Mouse (Mus musculus) thymus, postnatal 10 days (tissue): ENCODE measurements at regions not wholly inside any gene's neighbourhood (a gene's known extent, or its start where the extent isn't known, plus 50 kb on each side); places are given as distances from the start of the nearest gene placed in this dataset.

Experiments used
- DNase-seq, 2 experiments: peaks; one replicate each; pipeline ENCODE4 v3.0.0; 2021; ENCODE audit warnings: low spot score in 2 of 2

DNA sequence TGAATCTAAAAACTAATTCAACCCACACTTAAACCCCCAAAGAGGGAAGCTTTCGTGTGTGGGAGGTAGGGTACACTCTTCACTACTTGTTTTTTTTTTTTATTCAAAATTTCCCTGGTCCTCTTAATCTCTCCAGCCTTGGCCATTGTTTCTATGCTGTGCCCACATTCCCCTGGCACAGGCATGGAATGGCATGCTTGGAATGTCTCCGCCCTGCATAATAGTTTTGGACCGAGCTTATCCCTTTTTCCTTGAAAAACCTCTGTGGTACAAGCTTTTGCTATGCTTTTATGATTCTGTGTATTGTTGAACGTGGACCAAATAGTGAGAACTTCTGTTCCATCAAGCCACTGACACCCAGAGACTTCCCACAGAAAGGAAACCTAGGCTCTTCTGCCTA is 126.8 kb upstream of the Bmp4 start:
- no peak for DNase-seq

GRCm38 (mm10) chr14:46516285-46516684 is 125.8 kb upstream of the Bmp4 start:
- DNase-seq: no peak

GRCm38 (mm10) chr14:46514262-46514932 is 123.9 kb upstream of the Bmp4 start:
- DNase-seq: no peak

GRCm38 (mm10) chr14:46512118-46512517 is 121.6 kb upstream of the Bmp4 start:
- no peak for DNase-seq

DNA sequence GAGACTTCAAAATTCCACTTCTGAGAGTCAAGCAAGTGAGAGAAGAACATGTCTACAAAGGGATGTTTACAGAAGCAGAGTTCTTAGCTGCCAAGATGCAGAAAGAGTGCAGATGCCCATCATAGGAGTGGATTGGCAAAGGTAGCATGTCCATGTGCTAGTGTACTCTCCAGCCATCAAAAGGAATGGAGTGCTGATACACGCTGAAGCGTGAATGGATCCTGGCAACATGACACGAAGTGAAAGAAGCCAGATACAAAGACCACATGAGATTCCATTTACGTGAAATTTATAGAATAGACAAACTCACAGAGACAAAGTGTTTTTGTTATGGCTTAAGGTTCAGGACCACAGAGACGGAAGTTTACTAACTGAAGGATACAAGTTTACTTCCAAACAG is 118.4 kb upstream of the Bmp4 start:
- no peak for DNase-seq

DNA sequence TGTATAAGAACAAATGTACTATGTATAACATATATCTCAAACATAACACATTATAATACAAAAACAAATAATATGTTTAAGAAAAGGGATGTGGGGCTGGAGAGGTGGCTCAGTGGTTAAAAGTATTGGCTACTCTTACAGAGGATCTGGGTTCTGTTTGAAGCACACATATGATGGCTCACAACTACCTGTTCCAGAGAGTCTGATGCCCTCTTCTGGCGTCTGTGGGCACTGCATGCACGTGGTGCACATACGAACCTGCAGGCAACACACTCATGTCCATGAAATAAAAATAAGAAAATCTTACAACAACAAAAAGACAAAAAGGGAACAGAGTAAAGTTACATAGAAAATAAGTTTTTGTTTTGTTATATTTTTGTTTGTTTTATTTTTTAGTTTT is 114.8 kb upstream of the Bmp4 start:
- no peak for DNase-seq

DNA sequence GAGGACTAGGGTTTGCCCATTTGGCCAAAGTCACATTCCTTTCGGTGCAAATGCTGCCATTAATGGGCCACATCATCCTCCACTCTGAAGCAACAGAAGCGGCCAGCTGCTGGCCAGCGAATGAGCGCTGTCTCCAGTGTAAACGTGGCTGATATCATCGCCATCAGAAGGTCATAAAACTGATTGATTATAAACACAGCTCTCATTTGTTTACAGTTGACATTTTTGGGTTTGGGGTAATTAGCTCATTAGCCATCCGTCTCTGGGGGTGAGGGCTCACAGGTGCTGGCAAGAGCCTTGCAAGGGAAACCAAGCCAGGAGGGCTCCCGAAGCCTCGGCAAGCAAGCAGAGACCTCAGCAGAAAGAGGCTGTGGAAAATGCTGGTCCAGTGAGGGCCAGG is 101.1 kb upstream of the Bmp4 start:
- no peak for DNase-seq

GRCm38 (mm10) chr14:46491182-46491581 is 100.7 kb upstream of the Bmp4 start:
- no peak for DNase-seq

DNA sequence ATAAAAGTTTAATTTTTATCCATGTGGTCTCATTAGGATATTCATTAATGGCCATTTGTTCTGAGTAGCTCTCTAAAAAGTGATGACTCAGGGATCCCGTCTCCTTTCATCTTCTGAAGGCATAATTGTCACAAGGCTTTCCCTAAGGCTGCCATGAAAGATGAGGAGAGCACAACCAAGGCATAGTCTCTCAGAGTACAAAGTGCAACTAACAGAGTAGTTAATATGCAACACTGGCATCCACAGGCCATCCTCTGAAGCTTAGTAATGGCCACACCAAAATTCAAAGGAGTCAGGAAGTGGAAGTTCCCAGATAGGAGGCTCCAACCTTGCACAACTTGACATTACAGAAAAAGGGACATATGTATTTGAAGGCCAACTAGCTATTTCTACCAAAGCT is 97.1 kb upstream of the Bmp4 start:
- DNase-seq: no peak

DNA sequence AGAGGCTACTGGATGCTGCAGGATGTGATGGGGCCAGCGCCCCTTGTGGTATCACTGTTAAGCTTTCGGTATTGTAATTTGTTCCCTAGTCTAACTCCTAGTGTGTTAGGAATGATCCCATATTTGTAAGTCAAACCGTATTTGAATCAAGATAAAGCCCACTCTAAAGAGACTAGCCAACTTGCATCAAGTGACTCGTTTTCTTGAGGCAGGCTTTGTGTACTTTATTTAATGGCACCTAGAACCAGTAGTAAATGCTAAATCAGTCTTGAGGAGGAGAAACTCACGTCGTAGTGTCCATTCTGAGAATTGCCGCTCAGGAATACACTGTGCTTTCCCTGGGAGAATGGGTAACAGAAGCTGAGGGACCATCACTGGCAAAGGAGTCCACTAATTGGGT is 89.9 kb upstream of the Bmp4 start:
- DNase-seq: no peak

DNA sequence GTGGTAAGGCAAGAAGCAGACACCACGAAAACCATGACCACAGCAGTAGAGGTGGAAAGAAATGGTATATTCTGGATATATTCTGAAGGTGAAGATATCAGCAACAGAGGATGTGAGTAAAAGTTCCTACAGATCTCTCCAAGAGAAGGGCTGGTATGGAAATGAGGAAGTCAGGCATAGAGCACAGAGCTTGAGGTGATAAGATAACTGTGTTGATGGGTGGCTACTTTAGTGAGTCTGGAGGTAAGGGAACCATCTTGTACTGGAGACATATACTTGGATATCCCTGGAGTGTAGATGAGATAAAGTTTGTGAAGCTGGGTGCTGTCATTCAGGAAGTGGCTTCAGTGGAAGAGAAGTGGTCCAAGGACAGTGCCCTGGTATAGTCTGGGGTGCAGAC is 85.5 kb upstream of the Bmp4 start:
- DNase-seq: no peak

DNA sequence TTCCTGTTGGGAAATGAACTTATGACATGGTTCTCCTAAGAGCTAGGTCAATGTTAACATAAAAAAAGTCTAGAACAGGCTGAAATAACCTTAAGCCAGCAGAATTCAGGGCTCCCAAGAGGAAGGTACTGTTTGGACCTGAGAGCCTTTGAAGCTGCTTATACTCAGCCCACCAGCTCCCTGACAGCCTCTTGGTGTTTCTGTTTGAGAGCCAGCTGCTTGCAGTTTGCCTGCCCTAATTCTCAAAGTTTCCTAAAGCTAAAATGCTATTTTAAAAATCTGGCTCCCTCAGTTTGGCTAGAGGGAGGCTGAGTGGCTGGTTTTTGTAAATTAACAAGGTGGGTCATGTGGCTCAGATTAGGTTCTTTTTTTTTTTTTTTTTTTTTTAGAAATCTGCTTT is 72.5 kb upstream of the Bmp4 start:
- no peak for DNase-seq

- DNase-seq: no peak
Measured at GRCm38 (mm10) chr14:46461960-46462359, 71.5 kb upstream of the Bmp4 start.

DNA sequence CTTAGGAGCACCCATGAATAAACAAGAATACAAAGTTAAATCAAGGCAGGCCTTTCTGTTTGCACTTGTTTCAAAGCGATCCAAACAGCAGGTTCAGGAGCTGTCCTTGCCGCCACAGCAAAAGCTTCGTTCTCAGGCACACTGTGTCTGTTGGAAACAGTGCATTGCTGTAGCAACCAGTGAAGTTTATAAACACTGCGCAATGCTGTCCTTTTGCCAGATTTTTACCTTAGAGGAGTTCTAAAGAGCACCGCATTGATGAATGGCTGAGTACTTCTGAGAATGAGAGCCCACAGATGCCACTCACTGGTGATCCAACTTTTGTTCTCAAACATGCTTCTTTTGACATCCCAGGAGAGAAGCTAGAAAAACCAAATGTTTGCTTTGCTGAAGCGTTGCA is 64.0 kb upstream of the Bmp4 start:
- no peak for DNase-seq

DNA sequence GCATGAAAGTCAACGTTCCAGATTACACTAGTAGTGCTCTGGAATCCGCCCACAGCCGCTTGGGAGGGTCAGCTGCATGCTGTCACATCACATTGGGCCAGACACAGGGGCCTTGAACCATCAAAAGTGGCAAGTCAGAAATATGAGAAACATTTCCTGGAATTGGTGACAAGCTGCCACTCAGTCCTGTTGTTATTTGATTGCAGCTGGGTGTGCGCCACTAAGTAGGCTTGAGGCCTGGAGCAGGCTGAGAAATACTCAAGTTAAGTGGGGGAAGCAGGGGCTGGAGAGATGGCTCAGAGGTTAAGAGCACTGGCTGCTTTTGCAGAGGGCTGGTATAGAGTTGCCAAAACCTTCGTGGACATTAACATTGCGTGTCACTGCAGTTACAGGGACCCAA is 51.2 kb upstream of the Bmp4 start:
- no peak for DNase-seq
